Mouse (Mus musculus) embryonic facial prominence, embryonic 14.5 days (tissue): ENCODE data around the gene Rpap1. TPM values are rescaled to one million over a fixed set of nuclear protein-coding genes. Genes with fewer than 3 reads are reported as not detected.

Experiments used
- ATAC-seq: fragments of 200-750 bp; cut with Nextera tagmentation; 2 replicates; pipeline ENCODE4 v1.8.0; 2017; ENCODE audit warnings: low read depth, moderate number of reproducible peaks, moderate TSS enrichment
- DNase-seq: peaks from one replicate; pipeline ENCODE4 v3.0.0-alpha.2; 2015; ENCODE audit warnings: low spot score
- H3K27ac ChIP-seq: fragments of 300-500 bp; sonication (generic); replicated peaks from 2 replicates; pipeline ENCODE4 v1.5.1; 2014; ENCODE audit warnings: low read depth, mild to moderate bottlenecking, low read length, moderate library complexity
- H3K27me3 ChIP-seq: fragments of 300-500 bp; sonication (generic); replicated peaks from 2 replicates; pipeline ENCODE4 v1.6.1; 2014; ENCODE audit warnings: low read length; ENCODE audit not compliant: control insufficient read depth, insufficient read depth
- H3K36me3 ChIP-seq: fragments of 300-500 bp; sonication (generic); 2 replicates; pipeline ENCODE4 v1.6.1; 2014; ENCODE audit warnings: low read length, mixed read lengths; ENCODE audit not compliant: control insufficient read depth, insufficient read depth
- H3K4me1 ChIP-seq: fragments of 300-500 bp; sonication (generic); 2 replicates; pipeline ENCODE4 v1.6.1; 2014; ENCODE audit warnings: antibody characterized with exemption, low read length; ENCODE audit not compliant: control insufficient read depth, insufficient read depth
- H3K4me2 ChIP-seq: fragments of 300-500 bp; sonication (generic); 2 replicates; pipeline ENCODE4 v1.6.1; 2014; ENCODE audit warnings: low read depth, mild to moderate bottlenecking, low read length, moderate library complexity, mixed read lengths
- H3K4me3 ChIP-seq: fragments of 300-500 bp; sonication (generic); 2 replicates; pipeline ENCODE4 v1.5.1; 2014; ENCODE audit warnings: low read depth, mild to moderate bottlenecking, low read length
- H3K9ac ChIP-seq: fragments of 300-500 bp; sonication (generic); 2 replicates; pipeline ENCODE4 v1.6.1; 2014; ENCODE audit warnings: low read depth, mild to moderate bottlenecking, low read length, moderate library complexity, mixed read lengths
- H3K9me3 ChIP-seq: fragments of 300-500 bp; sonication (generic); 2 replicates; pipeline ENCODE4 v1.6.1; 2016; ENCODE audit warnings: low read length; ENCODE audit not compliant: control insufficient read depth
- WGBS: fragments of 180-500 bp; shearing (Covaris S2); extraction: QIAGEN DNeasy Blood & Tissue Kit; methylation state at CpG from one replicate; pipeline ENCODE4 v1.1.7; 2014; 5-methylcytosine and 5-hydroxymethylcytosine counted together
- polyA plus RNA-seq: library from polyadenylated mRNA; unstranded; fragments of >200 nt; fragmentation: Nextera tagmentation; extraction: Ambion mirVana; gene quantifications from 2 replicates; pipeline ENCODE4 v1.2.1, GENCODE M21; 2014

Gene Rpap1
- polyA plus RNA-seq, 1 experiment from 2014 or later, result 18.3 TPM

DNA sequence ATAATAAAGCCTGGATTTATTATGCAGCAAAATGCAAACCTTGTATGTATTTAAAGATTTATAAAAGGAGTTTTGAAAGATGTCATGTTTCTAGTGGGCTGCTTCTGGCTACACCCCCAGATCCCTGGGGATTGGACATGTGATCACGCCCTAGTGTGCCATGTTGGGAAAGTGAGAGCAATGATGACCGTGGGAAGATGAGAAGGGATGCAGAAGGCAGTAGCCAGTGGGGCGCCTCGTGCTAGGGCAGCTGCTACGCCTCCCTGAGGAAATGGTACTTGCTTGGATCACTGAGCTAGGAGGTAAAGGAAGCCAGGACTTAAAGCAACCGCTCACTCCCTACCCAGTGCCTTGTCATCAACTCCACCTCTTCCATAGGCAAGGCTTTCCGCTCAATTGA is 39.8 kb downstream of the Rpap1 start:
- H3K4me3 ChIP-seq, result no peak overlapping the region
- H3K27ac ChIP-seq, result no peak overlapping the region
- H3K9ac ChIP-seq, result no peak overlapping the region
- H3K36me3 ChIP-seq, result no peaks in the 10 kb centered on the region
- H3K27me3 ChIP-seq, result peaks cover 58% of the 10 kb centered on the region
- peaks cover 8% of the 10 kb centered on the region; the same call in 1 of the 2 replicates for H3K4me1 ChIP-seq
- DNase-seq (no peak), ATAC-seq (no peak)
- H3K9me3 ChIP-seq, result no peaks in the 10 kb centered on the region
- WGBS, result 68% methylated on average over 7 of the region's 7 CpGs
- no peak overlapping the region for H3K4me2 ChIP-seq

DNA sequence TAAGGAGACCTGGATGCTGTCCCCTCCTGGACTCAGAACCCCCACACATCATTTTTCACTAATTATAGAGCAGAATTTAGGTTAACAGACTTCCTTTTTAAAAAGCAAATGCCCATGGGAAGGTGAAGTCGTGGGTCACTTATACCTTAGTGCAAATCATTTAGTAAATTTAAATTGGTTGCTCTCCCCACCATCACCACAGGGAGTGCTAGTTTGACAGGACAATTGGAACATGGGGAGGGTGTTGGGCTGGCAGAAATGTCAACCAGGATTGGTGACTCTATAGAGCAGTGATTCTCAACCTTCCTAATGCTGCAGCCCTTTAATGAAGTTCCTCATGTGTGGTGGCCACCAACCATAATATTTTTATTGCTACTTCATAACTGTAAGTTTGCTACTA is 42.1 kb downstream of the Rpap1 start:
- no peaks in the 10 kb centered on the region for H3K9me3 ChIP-seq
- no peak overlapping the region for H3K4me2 ChIP-seq
- WGBS, result 10% methylated on average over 1 of the region's 1 CpGs
- peaks cover 15% of the 10 kb centered on the region; the same call in 1 of the 2 replicates for H3K4me1 ChIP-seq
- ATAC-seq (no peak), DNase-seq (peak; percentile 23)
- H3K9ac ChIP-seq, result no peak overlapping the region
- H3K27ac ChIP-seq, result no peak overlapping the region
- peaks cover 59% of the 10 kb centered on the region for H3K27me3 ChIP-seq
- H3K4me3 ChIP-seq, result no peak overlapping the region
- no peaks in the 10 kb centered on the region for H3K36me3 ChIP-seq

DNA sequence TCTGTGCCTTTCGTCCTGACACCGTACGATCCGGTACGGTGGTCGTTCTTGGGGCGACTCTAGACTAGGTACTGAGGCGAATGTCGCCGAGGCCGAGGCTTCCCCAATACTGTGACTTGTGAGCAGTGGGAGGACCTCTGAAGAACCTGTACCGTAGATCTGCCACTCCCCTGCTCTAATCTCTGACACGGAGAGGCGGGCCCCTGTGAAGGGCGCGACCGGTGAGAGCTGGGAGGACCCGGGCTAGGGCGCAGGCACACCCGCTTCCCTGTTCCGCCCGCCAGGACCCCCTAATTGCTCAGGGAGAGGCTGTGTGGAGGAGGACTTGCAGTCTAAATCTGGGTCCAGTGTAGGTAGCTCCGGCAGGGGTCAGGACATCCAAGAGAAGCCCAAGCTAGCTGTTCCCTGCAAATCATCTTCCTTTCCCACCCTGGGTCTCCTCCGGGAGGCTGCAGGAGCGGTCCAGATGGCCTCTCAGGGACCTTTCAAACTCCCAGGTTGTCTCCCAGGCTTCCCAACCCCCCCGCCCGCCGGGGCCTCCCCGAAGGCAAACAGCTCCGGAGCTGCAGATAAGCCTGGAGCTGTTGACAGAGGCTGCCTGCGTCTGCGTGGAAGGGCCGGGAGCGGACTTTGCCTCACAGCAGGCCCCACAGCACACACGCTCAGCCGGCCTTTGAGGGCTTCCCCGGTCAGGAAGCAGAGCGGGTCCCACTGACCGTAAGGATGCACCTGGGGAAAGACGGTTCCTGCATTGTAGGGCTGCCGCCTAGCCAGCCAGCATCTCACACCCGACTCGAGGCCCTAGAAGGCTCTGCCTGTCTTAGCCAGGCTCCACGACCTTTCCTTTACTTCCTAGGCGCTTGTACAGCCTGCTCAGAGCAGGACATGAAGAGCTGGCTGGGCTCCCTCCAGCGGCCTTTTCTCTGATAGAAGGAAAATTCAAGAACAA is 42.9 kb downstream of the Rpap1 start:
- no peaks in the 10 kb centered on the region for H3K36me3 ChIP-seq
- H3K4me3 ChIP-seq, result peak overlapping the region; percentile 17
- peaks cover 15% of the 10 kb centered on the region; the same call in 1 of the 2 replicates for H3K4me1 ChIP-seq
- 0 out of 2 replicates have a peak overlapping the region, but pooled peaks have one; percentile 3 for H3K9ac ChIP-seq
- DNase-seq (peak; percentile 19), ATAC-seq (no peak; the same call in 1 of the 2 replicates)
- peak overlapping the region; percentile 40 for H3K4me2 ChIP-seq
- WGBS, result 6% methylated on average over 40 of the region's 46 CpGs
- no peak overlapping the region for H3K27ac ChIP-seq
- H3K27me3 ChIP-seq, result peaks cover 53% of the 10 kb centered on the region
- H3K9me3 ChIP-seq, result no peaks in the 10 kb centered on the region

DNA sequence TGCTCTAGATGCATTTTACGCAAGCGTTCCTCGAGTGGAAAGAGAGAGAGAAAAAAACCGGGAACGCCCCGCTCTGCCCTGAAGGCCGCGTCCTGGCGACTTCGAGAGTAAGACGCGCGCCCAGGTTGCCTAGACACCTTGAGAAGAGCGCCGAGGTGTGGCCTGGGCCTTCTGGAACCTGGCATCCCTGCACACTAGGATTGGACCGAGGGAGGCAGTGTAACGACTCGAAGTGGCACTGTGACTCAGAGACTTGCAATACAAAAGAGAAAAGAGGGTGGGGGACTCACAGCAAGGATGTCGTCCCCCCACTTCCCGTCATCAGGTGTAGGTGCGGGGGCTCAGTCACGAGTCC is 43.6 kb downstream of the Rpap1 start:
- Histone ChIP-seq H3K9ac (0 out of 2 replicates have a peak overlapping the region, but pooled peaks have one; percentile 3), H3K36me3 (no peaks in the 10 kb centered on the region), H3K27me3 (peaks cover 48% of the 10 kb centered on the region), H3K27ac (no peak overlapping the region), H3K4me2 (peak overlapping the region; percentile 40), H3K9me3 (no peaks in the 10 kb centered on the region), H3K4me1 (peaks cover 15% of the 10 kb centered on the region; the same call in 1 of the 2 replicates), H3K4me3 (peak overlapping the region; percentile 17)
- WGBS, result 5% methylated on average over 22 of the region's 22 CpGs
- no peak for ATAC-seq
- no peak for DNase-seq

DNA sequence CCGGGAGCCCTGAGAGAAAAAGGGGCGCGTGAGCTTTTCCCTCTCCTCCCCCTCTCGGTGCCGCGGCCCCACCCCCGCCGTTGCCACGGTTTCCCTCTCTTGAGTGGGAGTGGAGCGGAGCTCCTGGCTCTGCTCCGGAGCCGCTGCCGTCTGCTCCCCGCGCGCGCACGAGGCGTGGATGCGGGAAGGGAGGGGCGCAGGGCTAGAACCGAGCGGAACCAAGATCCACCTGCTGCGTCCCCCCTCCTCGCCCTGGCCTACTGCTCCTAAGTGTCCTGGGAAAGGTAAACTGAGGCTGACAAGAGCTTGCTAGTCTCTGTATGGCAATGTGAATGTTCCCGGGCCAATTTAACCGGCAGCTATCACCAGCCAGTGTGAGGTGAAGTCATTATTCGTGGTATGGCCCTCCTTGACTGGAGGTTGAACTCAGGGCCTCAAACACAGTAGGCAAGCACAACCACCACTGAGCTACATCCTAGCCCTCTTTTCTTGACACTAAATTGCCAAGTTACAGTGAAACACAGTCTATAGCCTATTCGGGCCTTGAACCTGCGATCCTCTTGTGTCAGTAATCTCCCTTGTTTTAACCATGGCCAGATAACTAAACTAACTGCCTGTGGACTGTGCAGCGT is 44.0 kb downstream of the Rpap1 start:
- WGBS, result 14% methylated on average over 16 of the region's 31 CpGs
- peaks cover 46% of the 10 kb centered on the region for H3K27me3 ChIP-seq
- peak overlapping the region; percentile 66 for H3K4me3 ChIP-seq
- no peak for ATAC-seq
- H3K36me3 ChIP-seq, result no peaks in the 10 kb centered on the region
- H3K4me1 ChIP-seq, result peaks cover 15% of the 10 kb centered on the region; the same call in 1 of the 2 replicates
- no peak overlapping the region for H3K27ac ChIP-seq
- DNase-seq, result no peak
- peak overlapping the region; percentile 64; the same call in 1 of the 2 replicates for H3K9ac ChIP-seq
- H3K9me3 ChIP-seq, result no peaks in the 10 kb centered on the region
- peak overlapping the region; percentile 100 for H3K4me2 ChIP-seq

DNA sequence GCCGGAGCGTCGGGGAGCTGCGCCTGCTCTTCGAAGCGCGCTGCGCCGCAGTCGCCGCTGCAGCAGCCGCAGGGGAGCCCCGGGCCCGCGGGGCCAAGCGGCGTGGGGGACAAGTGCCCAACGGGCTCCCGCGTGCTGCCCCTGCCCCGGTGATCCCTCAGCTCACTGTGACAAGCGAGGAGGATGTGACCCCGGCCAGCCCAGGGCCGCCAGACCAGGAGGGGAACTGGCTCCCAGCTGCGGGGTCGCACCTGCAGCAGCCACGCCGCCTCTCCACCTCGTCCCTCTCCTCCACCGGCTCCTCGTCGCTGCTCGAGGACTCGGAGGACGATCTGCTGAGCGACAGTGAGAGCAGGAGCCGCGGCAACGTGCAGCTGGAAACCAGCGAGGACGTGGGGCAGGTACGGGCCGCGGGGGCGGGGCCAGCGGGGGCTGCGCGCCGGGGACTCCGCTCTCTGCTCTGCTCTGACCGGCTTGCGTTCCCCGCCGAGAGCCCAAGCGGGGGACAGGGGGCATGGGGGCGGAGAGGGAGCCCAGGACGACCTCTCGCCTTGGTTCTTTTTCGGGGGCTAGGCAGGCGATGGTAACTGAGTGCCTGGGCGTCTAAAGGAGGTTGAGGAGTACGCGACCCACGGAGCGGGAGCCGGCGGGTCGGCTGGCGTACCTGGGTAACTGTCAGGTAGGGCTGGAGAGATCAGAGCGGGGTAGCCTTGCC is 44.7 kb downstream of the Rpap1 start:
- peak overlapping the region; percentile 100 for H3K4me2 ChIP-seq
- under 1% methylated on average over 23 of the region's 70 CpGs for WGBS
- peaks cover 46% of the 10 kb centered on the region for H3K27me3 ChIP-seq
- H3K36me3 ChIP-seq, result no peaks in the 10 kb centered on the region
- no peak for DNase-seq
- peak overlapping the region; percentile 66 for H3K4me3 ChIP-seq
- H3K9me3 ChIP-seq, result no peaks in the 10 kb centered on the region
- no peak overlapping the region for H3K27ac ChIP-seq
- ATAC-seq, result no peak
- peak overlapping the region; percentile 64 for H3K9ac ChIP-seq
- H3K4me1 ChIP-seq, result peaks cover 15% of the 10 kb centered on the region; the same call in 1 of the 2 replicates

DNA sequence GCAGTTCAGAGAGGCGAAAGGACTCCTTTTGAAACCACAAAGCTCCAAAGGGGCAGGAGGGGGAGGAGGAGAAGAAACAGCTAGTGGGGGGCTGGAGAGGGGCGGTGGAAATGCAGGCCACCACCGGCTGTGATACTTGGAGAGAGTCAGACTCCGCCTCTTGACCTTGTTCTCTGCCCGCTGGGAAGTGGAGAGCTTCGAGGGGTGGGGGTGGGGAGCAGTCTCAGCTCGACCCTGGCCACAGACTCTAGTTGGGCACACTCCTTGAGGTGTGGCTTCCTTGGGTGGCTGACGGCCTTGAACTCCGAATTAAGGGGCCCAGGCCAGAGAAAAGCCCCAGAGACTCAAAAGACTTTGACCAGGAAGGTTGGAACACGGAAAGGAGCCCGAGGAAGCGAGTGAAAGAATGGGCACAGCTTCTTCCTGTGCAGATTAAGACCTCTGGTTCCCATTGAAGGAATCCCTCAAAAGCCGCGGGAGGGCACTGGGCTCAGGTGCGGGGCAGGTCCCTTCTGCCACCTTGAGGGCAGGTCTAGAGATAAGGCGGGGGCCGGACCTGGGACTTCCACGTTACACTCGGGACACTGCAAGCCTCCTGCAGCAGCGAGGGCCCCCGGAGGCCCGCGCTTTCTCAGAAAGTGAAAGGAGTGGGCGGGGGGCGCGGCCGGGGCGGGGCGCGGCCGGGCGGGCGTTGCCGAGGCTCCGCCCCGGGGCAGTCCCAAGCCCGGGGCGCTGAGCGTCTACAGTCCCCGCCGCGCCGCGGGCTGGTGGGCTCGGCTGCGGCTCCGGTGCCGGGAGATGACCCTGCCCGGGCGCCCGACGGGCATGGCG is 45.5 kb downstream of the Rpap1 start, which contains the start of gene Itpka:
Gene Itpka (plus strand): TSS at position 757 of the 831 bp plus-strand sequence.
- no peaks in the 10 kb centered on the region for H3K36me3 ChIP-seq
- H3K9ac ChIP-seq, result peak within 1 kb of the TSS; percentile 64
- no peaks in the 10 kb centered on the region for H3K9me3 ChIP-seq
- 0% methylated on average over 16 of the region's 53 CpGs for WGBS
- H3K4me3 ChIP-seq, result peak within 1 kb of the TSS; percentile 66
- peak; percentile 87 for ATAC-seq
- DNase-seq, result peak; percentile 83
- H3K4me1 ChIP-seq, result peaks cover 15% of the 10 kb centered on the region; the same call in 1 of the 2 replicates
- H3K27me3 ChIP-seq, result peaks cover 51% of the 10 kb centered on the region
- H3K4me2 ChIP-seq, result peak within 1 kb of the TSS; percentile 100
- H3K27ac ChIP-seq, result 0 out of 2 replicates have a peak within 1 kb of the TSS, but pooled peaks have one; percentile 8
